Mouse (Mus musculus): Measurements from ENCODE around the gene Pmp22. TPM values are rescaled to one million over a fixed set of nuclear protein-coding genes. Genes with fewer than 3 reads are reported as not detected.

The Pmp22 gene
- polyA plus RNA-seq, 2 experiments from 2014 or later = not detected

DNA sequence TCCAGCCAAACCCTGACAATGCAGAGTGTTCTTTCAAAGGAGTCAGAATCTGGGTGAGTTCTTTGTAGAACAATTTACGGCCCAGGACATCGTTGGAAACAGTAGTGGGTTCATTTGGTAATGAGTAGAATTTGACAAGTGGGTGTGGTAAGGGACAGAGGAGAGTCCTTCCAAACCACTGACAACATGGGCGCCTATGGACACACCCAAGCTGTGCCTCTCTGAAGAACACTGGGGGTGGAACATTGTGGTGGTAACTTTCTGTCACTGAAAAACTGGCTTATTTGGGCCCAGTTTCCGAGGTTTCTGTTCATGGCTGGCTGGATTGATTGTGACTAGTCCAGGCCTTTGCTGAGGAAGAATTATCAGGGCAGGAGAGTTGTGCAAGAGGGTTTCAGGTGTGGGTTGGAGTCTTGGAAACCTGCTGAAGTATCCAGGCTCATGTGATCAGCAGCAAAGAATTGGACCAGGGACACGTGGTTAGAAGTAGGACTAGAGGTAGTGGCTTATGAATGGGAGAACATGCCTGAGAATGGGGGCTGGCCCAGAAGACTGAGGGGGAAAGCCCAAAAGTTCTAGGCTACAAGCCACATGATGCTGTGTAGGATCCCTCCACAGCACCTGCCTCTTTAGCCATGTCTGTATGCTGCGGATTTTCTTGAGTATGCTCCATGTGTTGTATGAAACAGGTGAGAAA, 35.4 kb downstream of the Pmp22 start:
- no peak for ATAC-seq

DNA sequence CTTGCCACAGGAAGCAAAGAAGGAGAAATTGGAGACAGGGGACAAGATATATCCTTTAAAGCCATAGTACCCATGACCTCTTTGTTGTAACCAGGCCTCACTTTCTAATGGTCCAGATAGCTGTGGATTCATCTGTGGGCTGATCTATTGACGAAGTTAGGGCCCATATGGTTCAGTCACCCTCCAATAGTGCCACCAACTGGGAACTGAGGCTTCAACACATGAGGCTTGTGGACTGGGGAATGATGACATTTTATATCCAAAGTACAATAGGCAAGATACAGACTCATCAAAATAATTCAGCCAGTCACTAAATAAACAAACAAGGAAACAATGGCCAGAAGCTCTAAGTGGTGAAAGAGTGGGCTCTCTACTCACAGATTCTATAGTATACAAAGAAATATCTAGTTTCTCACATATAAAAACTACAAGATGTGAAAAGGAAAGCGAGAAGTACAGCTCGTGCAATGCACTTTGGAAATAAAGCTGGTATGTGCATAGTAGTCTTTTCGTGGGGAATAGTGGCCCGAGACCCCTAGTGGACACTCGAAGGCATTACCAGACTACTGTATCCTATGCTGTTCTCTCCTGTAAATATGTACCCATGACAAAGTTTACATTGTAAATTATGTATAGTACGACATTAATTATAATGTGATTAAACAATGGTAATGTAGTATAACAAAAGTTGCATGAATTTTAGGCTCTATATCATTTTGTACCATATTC, 36.1 kb downstream of the Pmp22 start:
- no peak for ATAC-seq

DNA sequence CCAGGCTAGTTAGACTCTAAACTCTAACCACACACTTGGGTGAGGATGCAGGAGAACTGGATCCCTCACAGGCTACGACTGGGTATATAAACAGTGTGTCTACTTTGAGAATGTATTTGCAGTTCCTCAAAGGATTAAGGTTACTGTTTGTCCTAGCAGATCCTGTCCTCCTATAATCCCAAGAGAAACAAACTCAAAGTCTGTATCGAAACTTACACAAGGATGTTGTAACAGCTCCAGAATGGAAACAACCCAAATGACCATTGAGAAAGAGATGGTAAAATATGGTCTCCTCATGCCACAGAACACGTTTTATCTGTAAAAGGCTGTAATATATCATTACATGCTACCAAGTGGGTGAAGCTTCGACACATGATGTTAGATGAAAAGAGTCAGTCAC, 39.0 kb downstream of the Pmp22 start:
- no peak for ATAC-seq

DNA sequence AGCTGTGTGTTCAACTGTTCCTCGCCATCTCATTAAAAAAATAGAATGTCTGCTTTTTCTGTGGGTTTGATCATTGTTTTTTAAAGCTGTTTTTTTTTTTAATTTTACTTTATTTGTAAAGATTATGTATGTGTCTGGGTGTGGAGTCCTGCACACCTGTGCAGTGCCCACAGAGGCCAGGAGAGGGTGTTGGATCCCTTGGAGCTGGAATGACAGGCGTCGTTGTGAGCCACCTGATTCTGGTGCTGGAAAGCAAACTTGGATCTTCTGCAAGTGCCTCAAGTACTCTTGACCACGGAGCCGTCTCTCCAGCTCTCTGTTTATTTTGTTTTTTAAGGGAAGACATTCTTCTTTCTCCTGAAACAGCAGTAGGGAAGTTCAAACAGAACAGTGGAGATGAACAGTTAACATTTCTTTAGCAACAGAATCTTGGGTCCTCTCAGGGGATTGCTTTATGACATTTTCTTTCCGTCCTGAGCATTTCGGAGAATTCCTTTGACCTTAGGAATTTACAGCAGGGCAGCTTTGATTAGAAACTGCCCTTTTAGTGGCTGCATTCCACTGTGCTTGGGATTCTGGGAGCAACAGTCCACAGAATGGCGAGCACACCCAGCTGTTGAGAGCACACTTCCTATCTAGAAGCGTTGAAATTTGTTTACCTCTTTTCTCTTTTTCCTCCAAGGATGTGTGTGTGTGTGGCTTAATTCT, 39.9 kb downstream of the Pmp22 start:
- ATAC-seq = no peak

DNA sequence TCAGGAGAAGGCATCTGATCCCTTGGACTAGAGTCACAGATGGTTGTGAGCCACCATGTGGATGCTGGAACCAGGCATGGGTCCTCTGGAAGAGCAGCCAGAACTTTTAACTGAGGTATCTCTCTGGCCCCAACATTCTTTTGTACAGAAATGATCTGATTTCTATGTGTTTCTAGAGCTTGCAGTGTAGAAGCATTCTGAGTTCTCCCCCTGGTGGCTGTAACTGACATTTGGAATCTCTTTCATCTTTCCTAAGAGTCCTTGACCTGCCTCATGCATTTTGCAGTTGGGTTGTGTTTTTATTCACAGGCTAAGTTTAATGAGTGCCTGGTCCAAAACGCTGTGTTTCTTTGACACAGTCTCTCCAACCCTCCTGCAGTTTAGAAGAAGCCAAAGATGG, 43.2 kb downstream of the Pmp22 start:
- no peak for ATAC-seq

DNA sequence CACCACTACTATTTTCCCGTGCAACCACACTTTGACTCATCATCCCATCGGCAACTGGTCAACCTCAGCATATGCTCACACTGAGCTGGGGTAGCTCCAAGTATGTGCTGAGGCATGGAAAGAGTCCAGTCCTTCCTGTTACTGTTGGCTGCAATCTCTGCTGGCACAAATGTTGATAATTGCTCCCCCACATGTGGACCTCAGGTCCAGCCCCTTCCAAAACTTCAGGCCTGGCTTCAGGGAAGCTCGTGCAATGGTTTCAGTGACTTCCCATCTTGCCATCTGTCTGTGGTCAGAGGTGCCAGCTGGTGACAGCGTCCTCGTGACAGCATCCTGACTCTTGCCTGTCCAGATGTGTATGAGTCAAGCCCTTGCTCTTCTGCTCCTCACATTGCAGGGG, 44.8 kb downstream of the Pmp22 start:
- ATAC-seq = no peak

DNA sequence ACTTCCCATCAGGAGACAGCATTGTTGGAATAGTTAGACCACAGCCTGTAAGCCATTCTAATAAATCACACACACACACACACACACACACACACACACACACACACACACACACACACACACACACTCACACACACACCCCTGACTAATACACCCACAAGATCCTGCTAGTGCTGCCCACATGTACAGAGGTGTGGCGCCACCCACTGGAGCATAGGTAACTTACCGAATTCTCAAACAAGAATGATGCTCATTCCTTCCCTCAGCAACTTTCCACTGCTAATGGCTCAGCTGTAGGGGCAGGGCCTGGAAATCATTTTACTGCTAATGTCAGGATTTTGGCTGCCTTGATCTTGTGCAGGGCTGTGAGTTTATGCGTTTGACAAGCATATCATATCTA, 46.5 kb downstream of the Pmp22 start:
- ATAC-seq = no peak

DNA sequence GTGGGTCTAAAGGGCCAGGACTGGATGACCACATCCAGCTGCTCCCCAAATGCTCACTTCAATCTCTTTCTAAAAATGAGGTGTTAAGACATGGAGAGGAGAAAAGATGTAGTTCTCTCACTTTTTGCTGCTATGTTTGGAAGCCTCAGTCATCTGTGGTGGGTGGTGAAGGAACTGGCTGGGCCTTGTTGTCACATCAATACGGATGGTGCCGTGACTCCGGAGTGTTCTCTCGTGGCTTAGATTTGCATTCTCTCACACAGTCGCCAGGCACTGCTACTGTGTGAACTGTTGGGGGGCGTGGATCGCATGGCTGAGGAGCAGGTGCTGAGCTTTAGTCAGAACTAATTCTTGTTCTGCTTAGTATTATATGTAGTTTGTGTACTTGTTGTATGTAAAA, 47.6 kb downstream of the Pmp22 start:
- ATAC-seq = no peak

DNA sequence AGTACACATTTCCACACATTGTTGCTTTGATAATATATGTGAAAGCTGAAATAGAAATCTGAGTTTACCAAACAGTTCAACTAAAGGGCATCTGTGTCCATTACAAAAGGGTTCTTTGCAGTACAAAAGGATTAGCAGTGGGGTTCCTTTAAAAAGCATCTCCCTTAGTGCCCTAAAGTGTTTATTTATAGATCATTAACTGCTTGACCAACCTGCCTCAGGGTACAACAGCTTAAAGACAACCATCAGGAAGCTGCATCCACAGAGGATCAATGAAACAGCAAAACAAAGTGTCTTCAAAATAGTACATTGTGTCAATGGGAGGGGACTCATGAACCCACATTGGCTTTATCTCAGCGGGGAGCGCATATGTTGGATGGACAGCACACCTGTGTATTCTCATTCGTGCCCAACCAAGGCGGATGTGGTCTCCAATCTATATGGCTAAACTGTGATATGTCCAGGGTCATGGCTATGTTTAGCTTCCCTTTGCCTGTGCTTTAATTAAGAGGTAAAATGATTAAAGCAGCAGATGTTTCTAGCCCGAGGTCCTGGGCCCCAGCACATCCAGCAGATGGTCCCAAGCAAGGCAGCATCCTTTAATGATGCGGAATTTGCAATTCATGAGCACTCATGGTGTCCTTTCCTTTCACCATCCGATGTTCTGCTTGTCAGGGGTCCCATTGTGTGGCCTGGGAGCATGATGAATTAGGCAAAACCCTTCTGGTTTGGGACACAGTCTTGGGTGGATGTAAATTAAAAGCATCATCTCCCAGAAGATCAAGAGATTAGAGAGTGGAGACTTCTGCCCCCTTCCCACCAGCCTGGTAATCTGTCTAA, 51.7 kb downstream of the Pmp22 start:
- ATAC-seq = no peak

DNA sequence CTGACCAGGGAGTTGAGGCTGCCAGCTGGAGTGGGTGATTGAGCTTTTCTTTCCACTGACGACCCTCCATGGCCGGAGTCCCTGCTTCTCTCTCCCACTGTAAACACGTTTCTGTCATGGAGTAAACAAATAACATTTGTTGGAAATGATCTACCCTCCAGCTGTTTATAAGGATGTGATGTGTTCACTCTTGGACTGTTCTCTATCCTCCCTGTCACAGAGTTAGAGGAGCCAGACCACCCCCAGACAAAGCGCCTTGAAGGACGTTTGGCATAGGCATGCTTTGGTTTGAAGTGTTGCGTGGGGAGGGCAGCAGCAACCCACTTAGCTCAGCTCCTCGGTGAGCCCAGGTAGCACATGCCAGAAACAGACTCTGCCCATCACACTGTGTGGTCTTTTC, 60.0 kb downstream of the Pmp22 start:
- no peak for ATAC-seq

DNA sequence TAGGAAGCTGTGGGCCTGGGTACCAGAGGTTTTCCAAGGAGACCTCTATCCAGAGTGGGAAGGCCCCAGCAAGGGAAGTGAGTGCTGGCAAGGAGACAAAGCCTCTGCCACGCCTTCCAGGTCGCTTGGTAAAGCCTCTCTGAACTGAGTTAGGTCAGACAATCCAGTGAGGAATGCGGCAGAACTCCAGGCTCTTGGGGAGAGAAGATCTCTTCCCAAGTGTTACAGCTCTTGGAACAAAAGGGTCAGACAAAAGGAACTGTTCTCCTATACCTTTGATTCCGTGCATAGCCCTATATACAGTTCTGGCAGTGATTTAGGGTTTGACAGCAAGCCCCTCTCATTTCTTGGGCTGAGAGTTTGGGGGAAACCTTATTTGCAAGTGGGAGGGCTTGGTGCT, 69.3 kb downstream of the Pmp22 start:
- no peak for ATAC-seq

DNA sequence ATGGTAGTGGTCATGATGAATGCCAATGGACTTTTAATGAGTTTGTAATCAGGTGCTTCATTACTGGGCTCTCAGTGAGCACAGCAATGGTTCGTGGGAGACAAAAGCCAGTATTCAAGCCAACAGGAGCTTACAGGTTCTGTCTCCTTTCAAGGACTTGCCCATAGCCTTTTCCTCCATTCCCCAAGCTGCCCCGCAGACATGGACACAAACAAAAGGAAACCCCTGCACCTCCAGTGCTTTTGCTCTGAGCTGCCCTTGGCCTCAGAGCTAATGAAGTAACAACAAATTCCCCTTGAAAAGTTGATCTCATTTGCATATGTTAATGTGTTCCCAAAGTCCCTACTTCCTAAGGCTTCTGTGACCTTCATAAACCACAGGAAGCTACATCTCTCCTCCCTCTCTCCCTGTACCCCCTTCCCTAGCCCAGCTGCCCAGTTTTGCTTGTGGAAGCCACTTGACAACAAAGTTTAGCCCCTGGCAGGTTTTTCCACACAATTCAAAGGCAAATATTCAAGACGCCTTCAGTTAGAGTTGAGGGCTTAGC, 73.3 kb downstream of the Pmp22 start:
- no peak for ATAC-seq

Other genes with a start within 250 kb of the Pmp22 start
- gene Tvp23b, start 249.5 kb upstream of the Pmp22 start, polyA plus RNA-seq (2017; shearing (Covaris generic)) = 10 to 100 TPM; 57.6 to 61.6 TPM
- not detected for gene Cdrt4, start 177.8 kb upstream of the Pmp22 start, polyA plus RNA-seq (2017; shearing (Covaris generic))
- not detected for gene Tekt3, start 67.3 kb upstream of the Pmp22 start, polyA plus RNA-seq (2017; shearing (Covaris generic))

All from CD4-positive, CD25-positive, alpha-beta regulatory T cell, adult 4 months (primary cell).